Mouse (Mus musculus): ENCODE data around the gene Myb. TPM values are rescaled to one million over a fixed set of nuclear protein-coding genes. Genes with fewer than 3 reads are reported as not detected.

The Myb gene
- polyA plus RNA-seq, 1 experiment, result 8.4 TPM

- H3K4me3 ChIP-seq (ENCODE audit: low read depth, low read length), result no peak overlapping the region
- H3K36me3 ChIP-seq (ENCODE audit: control insufficient read depth, insufficient read depth, low read length), result no peaks in the 10 kb centered on the region
- 72% methylated on average over 5 of the region's 5 CpGs for WGBS
- no peaks in the 10 kb centered on the region for H3K27me3 ChIP-seq (ENCODE audit: control insufficient read depth, insufficient read depth, low read length)
- H3K27ac ChIP-seq (ENCODE audit: insufficient read depth, low read depth, low read length), result peak overlapping the region; percentile 80
- peaks cover 18% of the 10 kb centered on the region for H3K4me1 ChIP-seq (ENCODE audit: control insufficient read depth, insufficient read depth, insufficient read length, low read length)
- TF ChIP-seq CTCF (IDR thresholded peaks at IDR 0.05; ENCODE audit: extremely low read depth, insufficient read length, insufficient replicate concordance, low read depth, low read length), result no peak
- TF ChIP-seq POLR2A (IDR thresholded peaks at IDR 0.05; ENCODE audit: low read depth, low read length), result no peak
Measured at GRCm38 (mm10) chr10:21093301-21093700, 67.5 kb downstream of the Myb start.

- Histone ChIP-seq H3K4me3 (ENCODE audit: low read depth, low read length) (peak overlapping the region; percentile 11; the same call in 1 of the 2 replicates), H3K27ac (ENCODE audit: insufficient read depth, low read depth, low read length) (peak overlapping the region; percentile 97), H3K27me3 (ENCODE audit: control insufficient read depth, insufficient read depth, low read length) (no peaks in the 10 kb centered on the region), H3K4me1 (ENCODE audit: control insufficient read depth, insufficient read depth, insufficient read length, low read length) (peaks cover 18% of the 10 kb centered on the region), H3K36me3 (ENCODE audit: control insufficient read depth, insufficient read depth, low read length) (no peaks in the 10 kb centered on the region)
- WGBS, result 24% methylated on average over 18 of the region's 18 CpGs
- TF ChIP-seq POLR2A (IDR thresholded peaks at IDR 0.05; ENCODE audit: low read depth, low read length), result no peak
- TF ChIP-seq CTCF (IDR thresholded peaks at IDR 0.05; ENCODE audit: extremely low read depth, insufficient read length, insufficient replicate concordance, low read depth, low read length), result no peak
Measured at GRCm38 (mm10) chr10:21092501-21093270, 68.1 kb downstream of the Myb start.

- Histone ChIP-seq H3K27ac (ENCODE audit: insufficient read depth, low read depth, low read length) (peak overlapping the region; percentile 97), H3K4me3 (ENCODE audit: low read depth, low read length) (no peak overlapping the region), H3K27me3 (ENCODE audit: control insufficient read depth, insufficient read depth, low read length) (no peaks in the 10 kb centered on the region), H3K36me3 (ENCODE audit: control insufficient read depth, insufficient read depth, low read length) (no peaks in the 10 kb centered on the region), H3K4me1 (ENCODE audit: control insufficient read depth, insufficient read depth, insufficient read length, low read length) (peaks cover 18% of the 10 kb centered on the region)
- TF ChIP-seq CTCF (IDR thresholded peaks at IDR 0.05; ENCODE audit: extremely low read depth, insufficient read length, insufficient replicate concordance, low read depth, low read length), result no peak
- no peak for TF ChIP-seq POLR2A (IDR thresholded peaks at IDR 0.05; ENCODE audit: low read depth, low read length)
- 25% methylated on average over 8 of the region's 8 CpGs for WGBS
Measured at GRCm38 (mm10) chr10:21090922-21091700, 69.7 kb downstream of the Myb start.

- no peak overlapping the region for H3K4me3 ChIP-seq (ENCODE audit: low read depth, low read length)
- no peak for TF ChIP-seq POLR2A (IDR thresholded peaks at IDR 0.05; ENCODE audit: low read depth, low read length)
- TF ChIP-seq CTCF (IDR thresholded peaks at IDR 0.05; ENCODE audit: extremely low read depth, insufficient read length, insufficient replicate concordance, low read depth, low read length), result no peak
- H3K36me3 ChIP-seq (ENCODE audit: control insufficient read depth, insufficient read depth, low read length), result no peaks in the 10 kb centered on the region
- H3K27me3 ChIP-seq (ENCODE audit: control insufficient read depth, insufficient read depth, low read length), result no peaks in the 10 kb centered on the region
- WGBS, result 56% methylated on average over 3 of the region's 3 CpGs
- peaks cover 18% of the 10 kb centered on the region for H3K4me1 ChIP-seq (ENCODE audit: control insufficient read depth, insufficient read depth, insufficient read length, low read length)
- peak overlapping the region; percentile 83; the same call in 1 of the 2 replicates for H3K27ac ChIP-seq (ENCODE audit: insufficient read depth, low read depth, low read length)
Measured at GRCm38 (mm10) chr10:21089541-21089940, 71.2 kb downstream of the Myb start.

GRCm38 (mm10) chr10:21087614-21088232 lies 73.1 kb downstream of the Myb start:
- peaks cover 13% of the 10 kb centered on the region for H3K4me1 ChIP-seq (ENCODE audit: control insufficient read depth, insufficient read depth, insufficient read length, low read length)
- H3K4me3 ChIP-seq (ENCODE audit: low read depth, low read length), result no peak overlapping the region
- H3K27me3 ChIP-seq (ENCODE audit: control insufficient read depth, insufficient read depth, low read length), result no peaks in the 10 kb centered on the region
- no peak for TF ChIP-seq CTCF (IDR thresholded peaks at IDR 0.05; ENCODE audit: extremely low read depth, insufficient read length, insufficient replicate concordance, low read depth, low read length)
- no peak for TF ChIP-seq POLR2A (IDR thresholded peaks at IDR 0.05; ENCODE audit: low read depth, low read length)
- 93% methylated on average over 3 of the region's 3 CpGs for WGBS
- H3K36me3 ChIP-seq (ENCODE audit: control insufficient read depth, insufficient read depth, low read length), result no peaks in the 10 kb centered on the region
- H3K27ac ChIP-seq (ENCODE audit: insufficient read depth, low read depth, low read length), result no peak overlapping the region

GRCm38 (mm10) chr10:21085044-21085443 lies 75.7 kb downstream of the Myb start:
- WGBS, result 90% methylated on average over 5 of the region's 5 CpGs
- Histone ChIP-seq H3K36me3 (ENCODE audit: control insufficient read depth, insufficient read depth, low read length) (no peaks in the 10 kb centered on the region), H3K4me1 (ENCODE audit: control insufficient read depth, insufficient read depth, insufficient read length, low read length) (no peaks in the 10 kb centered on the region), H3K27ac (ENCODE audit: insufficient read depth, low read depth, low read length) (no peak overlapping the region), H3K4me3 (ENCODE audit: low read depth, low read length) (no peak overlapping the region), H3K27me3 (ENCODE audit: control insufficient read depth, insufficient read depth, low read length) (no peaks in the 10 kb centered on the region)
- TF ChIP-seq CTCF (IDR thresholded peaks at IDR 0.05; ENCODE audit: extremely low read depth, insufficient read length, insufficient replicate concordance, low read depth, low read length), result no peak
- TF ChIP-seq POLR2A (IDR thresholded peaks at IDR 0.05; ENCODE audit: low read depth, low read length), result no peak
